Mouse (Mus musculus) ovary, adult 10 weeks (tissue): ENCODE results near the gene Tle1. TPM values are rescaled to one million over a fixed set of nuclear protein-coding genes. Genes with fewer than 3 reads are reported as not detected.

Experiments
- polyA plus RNA-seq: library from polyadenylated mRNA; stranded (reverse); fragments of 350-450 nt; fragmentation: Illumina TruSeq; extraction: RNeasy Lipid Tissue Mini Kit (QIAGEN cat#74804); gene quantifications from one replicate; pipeline ENCODE4 v1.2.3, GENCODE M21; 2014

Tle1 gene
- polyA plus RNA-seq = 64.0 TPM

DNA sequence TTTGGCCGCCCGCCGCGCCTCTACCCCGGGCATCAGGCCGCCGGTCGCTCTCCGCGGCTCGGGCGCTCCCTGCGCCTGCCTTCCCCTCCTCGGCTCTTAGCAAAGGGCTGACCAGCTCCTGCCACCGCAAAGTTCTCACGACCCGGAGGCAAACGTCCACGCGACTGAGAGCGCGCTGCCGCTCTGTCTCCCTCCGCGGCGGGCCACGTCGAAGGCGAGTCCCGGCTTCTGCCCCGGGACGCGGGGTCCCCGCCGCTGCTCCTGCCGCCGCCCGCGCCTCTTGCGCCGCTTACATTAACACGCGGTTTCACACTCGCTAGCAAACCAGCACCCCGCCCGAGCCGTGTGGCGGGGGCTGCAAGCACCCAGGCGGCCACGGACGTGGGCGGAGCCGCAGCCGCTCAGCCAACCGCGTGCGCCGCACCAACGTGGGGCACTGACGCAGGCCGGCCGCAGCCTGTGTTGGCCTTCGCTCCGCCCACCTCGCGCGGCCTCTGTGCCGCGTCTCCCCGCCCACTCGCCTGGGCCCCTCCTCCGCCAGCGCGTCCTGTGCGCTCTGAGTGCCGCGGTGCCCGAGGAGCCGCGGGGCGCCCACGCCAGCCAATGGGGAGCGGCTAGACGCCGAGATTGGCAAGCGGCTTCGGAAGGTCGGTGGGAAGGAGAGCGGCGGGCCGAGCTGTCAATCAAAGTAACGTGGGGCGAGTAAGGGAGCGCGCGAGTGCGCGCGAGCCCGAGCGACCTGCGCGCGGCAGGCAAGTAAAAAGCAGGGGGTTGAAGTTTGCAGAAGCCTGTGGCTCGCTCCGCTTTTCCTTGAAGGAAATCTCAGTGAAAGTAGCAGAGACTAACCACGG lies at the start of gene Tle1:
TSS of gene Tle1 (minus strand) at position 361 of the 851 bp plus-strand sequence.

